Mouse (Mus musculus): ENCODE data around the gene Ddx58. TPM values are rescaled to one million over a fixed set of nuclear protein-coding genes. Genes with fewer than 3 reads are reported as not detected.

Gene Ddx58
- 2.6 and 3.4 TPM in 2 replicates for polyA plus RNA-seq (2016; fragmentation: Nextera tagmentation; extraction: Ambion mirVana)

DNA sequence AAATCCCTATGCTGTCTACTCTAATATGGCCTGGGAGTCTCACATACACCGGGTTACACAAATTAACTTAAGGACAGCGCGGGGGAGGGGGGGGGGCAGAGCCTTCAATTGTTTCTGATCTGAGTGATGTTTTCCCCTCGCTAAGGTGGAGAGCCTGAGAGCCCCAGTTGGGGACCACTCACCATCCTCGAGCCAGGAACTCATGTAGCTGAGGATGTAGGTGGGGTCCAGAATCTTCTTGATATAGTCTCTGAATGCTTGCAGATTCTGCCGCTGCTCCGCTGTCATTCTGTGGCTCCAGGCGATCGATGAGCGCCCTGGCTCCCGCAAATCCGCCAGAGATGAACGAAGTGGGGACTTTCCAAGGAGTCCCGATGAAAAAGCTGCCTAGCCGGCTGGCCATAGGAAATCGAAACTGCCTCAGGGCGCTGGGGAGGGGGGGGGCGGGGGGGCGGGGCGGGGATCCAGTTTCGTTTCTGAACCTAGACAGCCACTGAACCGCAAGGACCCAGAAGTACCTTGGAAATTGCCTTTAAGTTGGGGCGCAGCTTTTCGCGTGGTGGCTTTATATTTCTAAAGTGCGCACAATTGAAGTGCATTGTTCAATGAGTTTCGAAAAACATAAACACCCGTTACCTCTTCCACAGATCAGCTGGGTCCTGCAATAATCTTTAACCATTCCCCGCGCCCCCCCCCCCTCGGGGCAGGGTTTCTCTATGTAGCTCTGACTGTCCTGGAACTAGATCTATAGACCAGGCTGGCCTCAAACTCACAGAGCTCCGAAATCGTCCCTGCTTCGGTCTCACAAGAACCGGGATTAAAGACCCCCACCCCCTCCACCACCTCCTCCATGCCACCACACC is at the start of gene Ddx58:
Gene Ddx58 (minus strand): TSS at position 420 of the 863 bp plus-strand sequence.
- Histone ChIP-seq H3K36me3 (no peaks in the 10 kb centered on the region), H3K27me3 (ENCODE audit: low read depth, poor library complexity, severe bottlenecking) (no peaks in the 10 kb centered on the region), H3K4me3 (peak within 1 kb of the TSS; percentile 62), H3K9me3 (replicated peaks) (no peaks in the 10 kb centered on the region), H3K4me1 (peaks cover 22% of the 10 kb centered on the region), H3K27ac (replicated peaks) (peak within 1 kb of the TSS; percentile 69)
- DNase-seq (ENCODE audit: low spot score), result peak; percentile 51
- 4% methylated on average over 35 of the region's 35 CpGs for WGBS

DNA sequence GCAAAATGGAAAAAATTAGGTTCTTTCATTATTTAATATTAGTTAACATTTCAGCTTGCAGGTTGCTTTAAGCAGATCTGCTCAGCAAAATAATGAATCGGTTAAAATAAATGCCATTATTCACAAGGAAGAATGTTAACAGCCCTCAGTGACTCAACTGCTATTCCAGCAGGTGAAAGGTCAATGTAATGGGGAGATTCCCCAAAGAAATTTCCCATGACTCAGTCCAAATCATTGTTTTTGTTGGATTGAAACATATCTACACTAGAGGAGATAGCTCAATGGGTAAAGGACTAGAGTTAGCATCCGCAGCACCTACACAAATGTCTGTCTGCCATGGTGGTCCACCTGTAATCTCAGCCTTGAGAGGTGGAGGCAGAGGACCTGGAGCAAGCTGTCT is 49.4 kb upstream of the Ddx58 start:
- no peaks in the 10 kb centered on the region for H3K36me3 ChIP-seq
- H3K27ac ChIP-seq (replicated peaks), result no peak overlapping the region
- H3K9me3 ChIP-seq (replicated peaks), result peaks cover 12% of the 10 kb centered on the region; the same call in 1 of the 2 replicates
- no peak overlapping the region for H3K4me3 ChIP-seq
- H3K4me1 ChIP-seq, result no peaks in the 10 kb centered on the region
- H3K27me3 ChIP-seq (ENCODE audit: low read depth, poor library complexity, severe bottlenecking), result no peaks in the 10 kb centered on the region
- no peak for DNase-seq (ENCODE audit: low spot score)
- WGBS, result 88% methylated on average over 2 of the region's 2 CpGs

DNA sequence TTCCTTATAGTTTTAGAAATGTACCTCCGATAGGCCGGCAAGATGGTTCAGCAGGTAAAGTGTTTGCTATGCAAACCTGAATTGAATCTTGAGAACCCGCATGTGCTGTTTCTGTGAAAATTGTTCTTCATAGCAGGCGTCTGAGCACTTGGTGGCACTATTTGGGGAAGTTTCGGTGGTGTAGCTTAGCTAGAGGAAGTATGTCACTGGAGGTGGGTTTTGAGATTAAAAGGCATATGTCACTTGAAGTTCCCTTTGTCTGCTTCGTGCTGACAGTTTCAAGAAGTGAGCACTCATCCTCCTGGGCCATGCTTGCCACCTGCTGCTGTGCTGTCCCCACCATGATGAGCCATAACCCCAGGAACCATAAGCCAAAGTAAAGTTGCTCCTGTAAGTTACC is 47.8 kb upstream of the Ddx58 start:
- Histone ChIP-seq H3K4me1 (no peaks in the 10 kb centered on the region), H3K27me3 (ENCODE audit: low read depth, poor library complexity, severe bottlenecking) (no peaks in the 10 kb centered on the region), H3K9me3 (replicated peaks) (peaks cover 11% of the 10 kb centered on the region; the same call in 1 of the 2 replicates), H3K27ac (replicated peaks) (no peak overlapping the region), H3K36me3 (no peaks in the 10 kb centered on the region), H3K4me3 (no peak overlapping the region)
- WGBS, result 83% methylated on average over 6 of the region's 6 CpGs
- no peak for DNase-seq (ENCODE audit: low spot score)

DNA sequence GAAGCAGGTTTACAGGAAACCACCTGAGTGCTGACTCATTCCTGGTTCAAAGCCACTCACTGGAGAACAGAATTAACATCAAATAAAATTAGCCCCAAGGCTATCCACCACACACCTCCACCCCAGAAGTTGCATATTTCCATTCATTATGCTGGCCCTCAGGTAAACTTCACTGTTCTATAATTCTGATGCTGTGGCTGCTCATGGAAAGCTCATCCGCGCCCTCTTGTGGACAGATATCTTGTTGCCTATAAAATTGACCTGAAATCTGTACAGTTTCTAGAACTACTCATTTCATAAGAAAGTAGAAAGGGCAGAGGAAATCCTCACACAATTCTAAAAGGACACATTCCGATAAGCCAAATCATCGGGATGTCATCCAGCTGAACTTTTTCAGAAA is 46.0 kb upstream of the Ddx58 start:
- Histone ChIP-seq H3K27me3 (ENCODE audit: low read depth, poor library complexity, severe bottlenecking) (no peaks in the 10 kb centered on the region), H3K27ac (replicated peaks) (no peak overlapping the region), H3K4me3 (no peak overlapping the region), H3K9me3 (replicated peaks) (peaks cover 3% of the 10 kb centered on the region; the same call in 1 of the 2 replicates), H3K4me1 (no peaks in the 10 kb centered on the region), H3K36me3 (no peaks in the 10 kb centered on the region)
- DNase-seq (ENCODE audit: low spot score), result peak; percentile 34
- WGBS, result 22% methylated on average over 4 of the region's 4 CpGs

DNA sequence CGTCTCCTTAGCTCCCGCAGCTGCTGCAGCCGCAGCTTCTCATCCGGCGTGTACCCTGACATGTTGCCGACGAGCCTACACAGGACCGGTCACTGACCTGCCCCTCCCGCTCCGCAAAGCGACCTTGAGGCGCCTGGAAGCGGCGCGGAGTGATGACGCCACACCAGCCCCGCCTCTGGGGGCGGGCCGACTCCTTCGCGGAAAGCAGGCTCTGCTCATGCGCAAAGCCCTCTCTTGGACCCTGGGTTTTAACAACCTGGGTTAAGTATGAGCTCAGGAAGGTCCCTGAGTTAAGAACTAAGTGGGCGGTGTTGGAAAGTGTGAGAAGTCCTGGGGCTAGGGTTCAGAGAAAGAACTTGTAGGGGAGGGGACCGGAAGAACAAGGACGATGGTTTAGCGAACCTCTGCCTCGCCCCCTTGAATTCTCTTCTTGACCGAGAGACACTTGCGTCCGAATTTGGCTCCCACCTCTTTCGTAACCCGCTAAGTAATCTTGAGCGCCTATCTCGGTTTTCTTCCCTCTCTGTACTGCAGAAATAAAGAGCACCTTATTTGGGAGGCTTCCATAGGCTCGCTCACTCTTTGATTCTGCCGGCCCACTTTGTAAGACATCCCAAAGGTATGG is 39.8 kb upstream of the Ddx58 start, which contains the start of gene Ndufb6:
Gene Ndufb6 (minus strand): TSS at position 146 of the 625 bp plus-strand sequence.
- Histone ChIP-seq H3K4me1 (peaks cover 17% of the 10 kb centered on the region), H3K36me3 (peaks cover 20% of the 10 kb centered on the region), H3K27ac (replicated peaks) (peak within 1 kb of the TSS; percentile 86), H3K9me3 (replicated peaks) (no peaks in the 10 kb centered on the region), H3K27me3 (ENCODE audit: low read depth, poor library complexity, severe bottlenecking) (no peaks in the 10 kb centered on the region), H3K4me3 (peak within 1 kb of the TSS; percentile 89)
- DNase-seq (ENCODE audit: low spot score), result peak; percentile 97
- WGBS, result under 1% methylated on average over 36 of the region's 36 CpGs

DNA sequence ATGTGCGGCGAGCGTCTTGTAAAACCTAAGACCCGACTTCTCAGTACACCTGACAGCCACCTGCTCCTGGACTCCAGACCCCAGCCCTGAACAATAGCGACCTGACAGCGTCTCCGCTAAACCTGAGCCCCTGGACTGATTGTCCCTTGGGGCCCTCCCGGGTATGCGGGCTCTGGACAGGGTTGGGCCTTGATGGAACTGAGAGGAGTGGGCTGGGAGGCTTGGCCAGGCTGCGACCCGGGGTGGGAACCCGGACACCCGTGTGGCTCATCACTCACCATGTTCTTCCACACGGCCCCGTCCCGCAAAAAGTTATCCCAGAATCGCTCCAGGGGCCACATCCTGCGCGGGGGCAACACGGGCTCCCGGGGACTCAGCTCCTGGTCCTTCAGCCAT is 39.2 kb upstream of the Ddx58 start:
- WGBS, result 1% methylated on average over 21 of the region's 21 CpGs
- H3K4me1 ChIP-seq, result peaks cover 17% of the 10 kb centered on the region

DNA sequence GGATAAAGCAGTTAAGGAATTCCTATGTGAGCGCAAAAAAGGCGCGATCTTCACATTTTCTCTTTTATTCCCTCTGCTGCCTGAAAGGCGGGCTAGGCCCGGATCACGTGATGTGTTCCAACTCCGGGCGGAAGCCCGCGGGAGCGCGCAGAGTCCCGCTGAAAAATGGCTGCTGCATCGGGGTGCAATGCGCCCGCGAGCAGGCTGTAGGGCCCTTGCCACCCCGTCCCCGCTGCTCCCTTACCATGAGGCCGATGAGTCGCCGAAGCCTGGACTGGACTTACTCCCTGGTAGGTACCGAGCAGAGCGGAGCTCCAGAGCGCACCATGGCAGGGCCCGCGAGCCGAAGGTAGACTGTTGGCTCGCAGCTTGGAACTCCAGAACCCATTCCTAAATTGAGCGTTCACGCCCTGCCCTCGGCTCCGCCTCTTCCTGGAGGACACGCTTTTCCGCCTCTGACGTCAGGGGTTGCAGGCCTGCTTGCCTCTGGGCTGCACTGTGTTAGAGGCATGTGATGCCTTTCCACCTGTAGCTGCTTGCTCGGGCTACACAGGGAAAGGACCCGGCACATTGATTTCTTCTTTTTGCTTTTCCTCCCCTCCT is 29.9 kb upstream of the Ddx58 start, which contains the start of the genes Smim27 and Topors:
Gene Smim27 (plus strand): TSS at position 150 of the 603 bp plus-strand sequence.
Gene Topors (minus strand): TSS at position 421 of the 603 bp plus-strand sequence.
- under 1% methylated on average over 38 of the region's 38 CpGs for WGBS

More for the DNA sequence above, 39.2 kb upstream of the Ddx58 start:
- peaks cover 23% of the 10 kb centered on the region for H3K36me3 ChIP-seq
- H3K4me3 ChIP-seq, result peak overlapping the region; percentile 89
- peak overlapping the region; percentile 86 for H3K27ac ChIP-seq (replicated peaks)
- H3K9me3 ChIP-seq (replicated peaks), result no peaks in the 10 kb centered on the region
- no peak for DNase-seq (ENCODE audit: low spot score)
- no peaks in the 10 kb centered on the region for H3K27me3 ChIP-seq (ENCODE audit: low read depth, poor library complexity, severe bottlenecking)

DNA sequence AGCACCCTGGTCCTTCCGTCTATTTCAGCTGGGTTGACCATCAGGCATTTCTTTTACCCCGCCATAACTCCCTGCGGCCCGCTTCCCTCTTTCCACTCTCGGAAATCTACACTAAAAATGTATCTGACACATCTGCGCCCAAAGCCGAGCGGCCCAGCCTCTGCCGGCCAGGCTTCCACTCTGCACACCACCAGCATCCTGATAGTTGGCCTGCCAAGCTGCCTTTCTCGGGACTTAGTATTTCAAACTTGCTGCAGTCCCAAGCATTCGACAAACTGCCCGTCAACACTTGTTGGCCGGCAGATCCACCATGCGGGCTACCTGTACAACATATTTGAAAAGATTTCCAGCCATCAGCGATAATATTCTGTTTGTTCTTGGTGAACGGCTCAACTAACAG is 29.2 kb upstream of the Ddx58 start:
- WGBS, result 0% methylated on average over 16 of the region's 16 CpGs
- peaks cover 54% of the 10 kb centered on the region for H3K36me3 ChIP-seq

More for the DNA sequence above, 29.9 kb upstream of the Ddx58 start, which contains the start of the genes Smim27 and Topors:
- Histone ChIP-seq H3K4me1 (peaks cover 30% of the 10 kb centered on the region), H3K27me3 (ENCODE audit: low read depth, poor library complexity, severe bottlenecking) (no peaks in the 10 kb centered on the region), H3K36me3 (peaks cover 53% of the 10 kb centered on the region), H3K27ac (replicated peaks) (peak within 1 kb of the TSS; percentile 95), H3K9me3 (replicated peaks) (no peaks in the 10 kb centered on the region), H3K4me3 (peak within 1 kb of the TSS; percentile 87)
- DNase-seq (ENCODE audit: low spot score), result peak; percentile 97

DNA sequence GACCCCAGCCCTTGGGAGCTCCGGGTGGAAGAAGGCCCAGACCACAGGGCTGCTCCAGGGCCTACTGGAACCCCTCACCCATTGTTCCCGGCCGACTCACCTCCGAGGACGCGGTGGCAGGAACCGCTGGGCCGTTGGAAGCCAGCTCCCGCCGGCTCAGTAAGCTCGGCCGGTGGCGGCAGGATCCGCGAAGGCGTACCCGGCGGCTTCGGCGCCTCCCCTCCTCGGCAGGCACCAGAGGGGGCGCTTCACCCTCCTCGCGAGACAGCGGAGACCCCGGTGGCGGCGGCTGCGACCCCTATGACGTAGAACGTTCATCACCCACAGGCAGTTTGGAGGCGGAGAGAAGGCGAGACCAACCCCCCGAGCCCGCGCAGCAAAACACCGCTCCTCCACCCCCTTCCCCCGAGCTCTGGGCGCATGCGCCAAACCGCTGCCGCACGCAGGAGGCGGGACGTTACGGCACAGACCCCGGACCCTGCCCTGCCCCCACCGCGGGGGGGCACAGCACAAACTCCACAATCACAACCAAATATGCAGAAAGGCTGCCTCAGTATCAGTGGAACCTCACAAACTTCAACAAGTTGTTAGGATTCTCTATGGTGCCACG is 28.7 kb upstream of the Ddx58 start:
- H3K4me1 ChIP-seq, result peaks cover 30% of the 10 kb centered on the region
- WGBS, result under 1% methylated on average over 50 of the region's 50 CpGs
- peak overlapping the region; percentile 87 for H3K4me3 ChIP-seq
- no peaks in the 10 kb centered on the region for H3K9me3 ChIP-seq (replicated peaks)
- peaks cover 58% of the 10 kb centered on the region for H3K36me3 ChIP-seq
- H3K27me3 ChIP-seq (ENCODE audit: low read depth, poor library complexity, severe bottlenecking), result no peaks in the 10 kb centered on the region
- H3K27ac ChIP-seq (replicated peaks), result peak overlapping the region; percentile 95
- peak; percentile 96 for DNase-seq (ENCODE audit: low spot score)

More for the DNA sequence above, 29.2 kb upstream of the Ddx58 start:
- peak overlapping the region; percentile 87 for H3K4me3 ChIP-seq
- no peaks in the 10 kb centered on the region for H3K27me3 ChIP-seq (ENCODE audit: low read depth, poor library complexity, severe bottlenecking)
- H3K27ac ChIP-seq (replicated peaks), result peak overlapping the region; percentile 95
- no peaks in the 10 kb centered on the region for H3K9me3 ChIP-seq (replicated peaks)
- H3K4me1 ChIP-seq, result peaks cover 30% of the 10 kb centered on the region
- DNase-seq (ENCODE audit: low spot score), result no peak

DNA sequence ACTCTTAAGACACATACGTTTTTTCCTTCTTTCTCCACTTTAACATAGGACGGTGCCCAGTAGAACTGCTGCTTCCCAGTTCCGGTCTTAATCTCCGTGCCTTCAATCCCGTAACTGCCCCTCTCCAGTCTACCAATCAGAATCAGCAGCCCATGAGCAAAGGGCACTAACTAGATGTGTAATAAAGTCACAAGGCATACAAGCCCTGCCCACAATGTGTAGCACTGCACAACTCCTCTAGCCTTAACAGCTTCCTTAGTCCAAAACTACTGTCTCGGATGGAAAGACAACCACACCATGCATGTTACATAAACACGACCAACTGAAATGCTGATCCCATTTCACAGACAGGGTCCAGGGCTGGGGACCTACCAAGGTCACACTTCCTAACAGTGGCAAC is 28.1 kb upstream of the Ddx58 start:
- Histone ChIP-seq H3K9me3 (replicated peaks) (no peaks in the 10 kb centered on the region), H3K4me1 (peaks cover 30% of the 10 kb centered on the region), H3K27ac (replicated peaks) (peak overlapping the region; percentile 95), H3K27me3 (ENCODE audit: low read depth, poor library complexity, severe bottlenecking) (no peaks in the 10 kb centered on the region), H3K4me3 (peak overlapping the region; percentile 87), H3K36me3 (peaks cover 64% of the 10 kb centered on the region)
- no peak for DNase-seq (ENCODE audit: low spot score)
- WGBS, result 75% methylated on average over 7 of the region's 7 CpGs

DNA sequence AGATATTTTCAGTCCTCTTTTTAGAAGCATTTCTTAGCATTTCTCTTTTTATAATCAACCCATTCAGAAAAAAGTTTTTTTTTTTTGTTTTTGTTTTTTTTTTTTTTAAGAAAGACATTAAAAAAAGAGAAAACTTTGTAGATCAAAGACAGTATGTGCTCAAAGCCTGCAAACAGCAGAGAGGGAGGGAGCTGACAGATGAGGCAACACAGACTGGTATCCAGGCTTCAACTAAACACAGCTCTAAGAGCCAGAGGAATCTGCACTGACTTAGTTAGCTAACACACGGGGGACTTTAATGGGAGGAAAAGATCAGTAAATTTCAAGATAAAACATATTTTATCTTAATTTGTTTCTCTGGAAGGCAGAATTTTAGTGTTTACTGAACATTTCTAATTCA is 24.7 kb upstream of the Ddx58 start:
- Histone ChIP-seq H3K27ac (replicated peaks) (no peak overlapping the region), H3K27me3 (ENCODE audit: low read depth, poor library complexity, severe bottlenecking) (no peaks in the 10 kb centered on the region), H3K4me1 (peaks cover 24% of the 10 kb centered on the region), H3K36me3 (peaks cover 88% of the 10 kb centered on the region), H3K4me3 (no peak overlapping the region), H3K9me3 (replicated peaks) (no peaks in the 10 kb centered on the region)
- no peak for DNase-seq (ENCODE audit: low spot score)
- 89% methylated on average over 1 of the region's 1 CpGs for WGBS

Measured in midbrain, embryonic 10.5 days (tissue).